8 mouse cellular contexts compared by ENCODE assay signal in genomic region chr2:30690925-30691856, GRCm38 (mm10).
A peak's percentile ranks its signal among the peaks of the same experiment; 100 is the strongest.
DNase-seq lines count a peak whose midpoint lies in the region; ATAC-seq and TF ChIP-seq lines count a peak whose summit lies in the region.

No protein-coding gene starts in this region.

- no peak for TF ChIP-seq POLR2A in cortical plate, adult 2 months (IDR thresholded peaks at IDR 0.05; ENCODE audit: extremely low read depth, insufficient read depth, low read length)
- TF ChIP-seq POLR2A in testis, adult 2 months (IDR thresholded peaks at IDR 0.05; ENCODE audit: control insufficient read depth, low read depth, low read length) = no peak

- H3K4me3 ChIP-seq in heart, embryonic 12.5 days = no peak overlapping the region
- no peak overlapping the region for H3K4me3 ChIP-seq in cortical plate, adult 2 months (ENCODE audit: insufficient read depth, low read length)
- no peak overlapping the region for H3K4me3 ChIP-seq in hindbrain, embryonic 16.5 days (ENCODE audit: low read length)
- no peak overlapping the region for H3K4me3 ChIP-seq in testis, adult 2 months (ENCODE audit: control insufficient read depth, low read depth, low read length)

- no peak for DNase-seq in heart, postnatal 25 days (ENCODE audit: low spot score)
- peak; percentile 72 for DNase-seq in lung, postnatal 10 days
- DNase-seq in left cerebral cortex, postnatal 10 days (ENCODE audit: extremely low spot score in 1 of 2, low spot score in 2 of 2) = no peak
- DNase-seq in right cerebral cortex, postnatal 25 days = no peak

- H3K9ac ChIP-seq in heart, embryonic 12.5 days = 0 out of 2 replicates have a peak overlapping the region, but pooled peaks have one; percentile 81
- no peak overlapping the region for H3K9ac ChIP-seq in hindbrain, embryonic 16.5 days (ENCODE audit: low read depth, low read length)

- no peak for ATAC-seq in heart, embryonic 12.5 days (ENCODE audit: insufficient number of reproducible peaks, low FRiP score)
- ATAC-seq in hindbrain, embryonic 16.5 days = no peak

- TF ChIP-seq CTCF in cortical plate, adult 2 months (IDR thresholded peaks at IDR 0.05; ENCODE audit: extremely low read depth, insufficient read depth, low read length) = no peak
- TF ChIP-seq CTCF in testis, adult 2 months (IDR thresholded peaks at IDR 0.05; ENCODE audit: control insufficient read depth, insufficient read depth, insufficient replicate concordance, low read depth, low read length) = no peak

- H3K27ac ChIP-seq in heart, embryonic 12.5 days (ENCODE audit: poor library complexity, severe bottlenecking) = peak overlapping the region; percentile 98
- H3K27ac ChIP-seq in cortical plate, adult 2 months (ENCODE audit: insufficient read depth, low read length) = peak overlapping the region; percentile 93
- H3K27ac ChIP-seq in hindbrain, embryonic 16.5 days (ENCODE audit: low read depth, low read length) = peak overlapping the region; percentile 99
- H3K27ac ChIP-seq in testis, adult 2 months (ENCODE audit: control insufficient read depth, insufficient read depth, low read depth, low read length) = 0 out of 2 replicates have a peak overlapping the region, but pooled peaks have one; percentile 8

- H3K9me3 ChIP-seq in heart, embryonic 12.5 days (replicated peaks) = no peaks in the 10 kb centered on the region
- H3K9me3 ChIP-seq in hindbrain, embryonic 16.5 days (ENCODE audit: control insufficient read depth, low read length) = no peaks in the 10 kb centered on the region

- intact Hi-C loops in heart, postnatal 25 days (cut with DNase I) = no loop called here
- intact Hi-C loops in left cerebral cortex, postnatal 10 days (cut with DNase I) = loop anchor here (5.0 kb wide), 1 partner anchor 34 kb away; no protein-coding TSS in a partner anchor

- H3K36me3 ChIP-seq in heart, embryonic 12.5 days = no peaks in the 10 kb centered on the region
- H3K36me3 ChIP-seq in hindbrain, embryonic 16.5 days (ENCODE audit: control insufficient read depth, insufficient read depth, low read length) = no peaks in the 10 kb centered on the region
- H3K36me3 ChIP-seq in testis, adult 2 months (ENCODE audit: control insufficient read depth, insufficient read depth, low read length) = no peaks in the 10 kb centered on the region

- 89% methylated on average over 17 of the region's 17 CpGs for WGBS in heart, embryonic 12.5 days
- 85% methylated on average over 17 of the region's 17 CpGs for WGBS in hindbrain, embryonic 16.5 days

- H3K27me3 ChIP-seq in heart, embryonic 12.5 days (replicated peaks) = no peaks in the 10 kb centered on the region
- H3K27me3 ChIP-seq in hindbrain, embryonic 16.5 days (replicated peaks; ENCODE audit: control insufficient read depth, insufficient read depth, low read length) = no peaks in the 10 kb centered on the region
- no peaks in the 10 kb centered on the region for H3K27me3 ChIP-seq in testis, adult 2 months (ENCODE audit: control insufficient read depth, insufficient read depth, low read length)

- no peak overlapping the region for H3K4me2 ChIP-seq in heart, embryonic 12.5 days
- no peak overlapping the region for H3K4me2 ChIP-seq in hindbrain, embryonic 16.5 days (ENCODE audit: low read length)

- peaks cover 67% of the 10 kb centered on the region for H3K4me1 ChIP-seq in heart, embryonic 12.5 days (replicated peaks)
- H3K4me1 ChIP-seq in cortical plate, adult 2 months (ENCODE audit: control insufficient read depth, insufficient read depth, low read length) = peaks cover 12% of the 10 kb centered on the region
- H3K4me1 ChIP-seq in hindbrain, embryonic 16.5 days (ENCODE audit: control insufficient read depth, insufficient read depth, low read depth, low read length) = peaks cover 53% of the 10 kb centered on the region
- peaks cover 16% of the 10 kb centered on the region for H3K4me1 ChIP-seq in testis, adult 2 months (ENCODE audit: control insufficient read depth, insufficient read depth, low read length)

Comparison
In these comparisons a context has a peak if more than half of its experiments do, and no peak if none do; other contexts are left out.
1. H3K27ac ChIP-seq: peak in every context shown above with its lines; median percentile 99 in hindbrain, embryonic 16.5 days; 98 in heart, embryonic 12.5 days; 93 in cortical plate, adult 2 months; 8 in testis, adult 2 months.